Mouse (Mus musculus): ENCODE results near the gene Calu.

Gene Calu

DNA sequence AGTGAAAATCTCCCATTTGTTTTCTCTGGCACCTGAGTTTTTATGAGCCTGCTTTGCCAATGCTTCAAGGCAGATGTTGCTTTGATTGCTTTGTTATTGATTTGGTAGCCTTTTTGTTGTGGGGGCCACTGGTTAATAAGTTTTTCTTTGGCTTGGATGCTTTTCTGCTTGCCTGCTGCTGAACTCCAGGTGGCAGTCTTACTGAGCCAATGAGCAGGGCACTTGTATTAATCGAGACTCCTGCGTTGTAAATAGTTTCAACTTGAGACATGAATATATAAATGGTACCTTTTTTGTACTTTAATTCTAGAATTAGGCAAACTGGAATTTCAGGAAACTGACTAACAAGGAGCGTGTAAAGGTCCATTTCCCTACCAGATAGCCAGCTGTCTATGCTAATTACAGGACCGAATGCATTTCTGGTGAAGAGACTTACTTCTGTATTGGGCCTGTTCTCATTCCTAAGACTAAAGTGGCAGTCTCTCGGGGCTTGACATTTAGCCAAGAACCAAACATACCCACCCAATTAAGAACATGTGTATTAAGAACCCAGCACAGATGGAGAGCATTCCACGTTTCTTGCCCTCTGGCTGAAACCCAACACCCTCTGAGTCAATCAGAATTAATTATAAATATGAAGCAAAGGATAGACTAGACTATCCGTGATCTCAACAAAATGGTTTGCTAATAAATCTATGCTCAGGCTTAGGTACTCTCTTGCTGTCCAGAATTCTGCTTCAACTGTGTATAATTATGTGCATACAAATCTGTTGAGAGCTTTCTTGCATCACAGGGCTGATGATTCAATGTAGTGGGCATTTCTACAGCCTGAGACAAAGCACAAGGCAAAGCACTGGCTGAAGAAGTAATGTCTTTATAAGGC lies 14.6 kb downstream of the Calu start:
- intact Hi-C loops (cut with DNase I): loop anchor here (10.0 kb wide), 1 partner anchor 202 kb away; no protein-coding TSS in a partner anchor

GRCm38 (mm10) chr6:29363129-29363515 lies 15.3 kb downstream of the Calu start:
- intact Hi-C loops (cut with DNase I): loop anchor here (10.0 kb wide), 1 partner anchor 202 kb away; no protein-coding TSS in a partner anchor

GRCm38 (mm10) chr6:29365277-29365676 lies 17.4 kb downstream of the Calu start:
- intact Hi-C loops (cut with DNase I): loop anchor here (10.0 kb wide), 1 partner anchor 200 kb away; no protein-coding TSS in a partner anchor

DNA sequence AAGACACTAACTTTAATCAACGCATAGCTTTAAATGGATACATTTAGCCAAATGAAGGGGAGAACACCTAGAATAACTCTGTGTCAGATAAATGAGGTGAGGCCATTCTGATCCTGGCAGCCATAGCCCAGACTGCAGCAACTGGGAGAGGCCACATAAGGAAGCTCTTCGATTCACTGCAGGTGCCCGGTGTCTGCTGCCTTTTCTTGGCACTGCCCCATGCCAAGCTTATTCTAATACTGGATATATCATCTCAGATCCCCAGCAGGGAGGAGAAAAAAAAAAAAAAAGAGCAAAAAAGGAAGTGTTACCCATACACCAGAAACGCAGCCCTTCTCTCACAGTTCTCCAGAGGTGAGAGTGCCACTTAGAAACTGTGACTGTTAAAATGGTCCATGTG lies 29.5 kb downstream of the Calu start:
- intact Hi-C loops (cut with DNase I): no loop called here

GRCm38 (mm10) chr6:29378678-29379077 lies 30.8 kb downstream of the Calu start:
- intact Hi-C loops (cut with DNase I): no loop called here

DNA sequence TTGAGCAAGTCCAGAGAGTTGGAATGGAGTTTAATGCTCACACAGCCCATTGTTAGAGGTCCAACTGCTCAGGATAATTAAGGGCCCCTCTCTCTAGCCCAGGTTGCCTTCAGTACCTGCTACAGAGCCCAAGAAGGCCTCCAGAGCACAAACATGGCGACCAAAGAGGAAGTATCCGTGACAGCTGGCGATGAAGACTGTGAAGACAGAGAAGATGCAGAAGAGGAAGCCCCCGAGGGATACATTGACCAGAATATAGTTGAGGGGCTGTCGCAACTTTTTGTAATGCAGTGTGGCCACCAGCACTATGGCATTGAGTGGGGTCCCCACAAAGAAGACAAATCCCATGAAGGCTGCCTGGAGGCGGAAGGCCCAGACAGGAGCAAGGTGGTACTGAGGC lies 32.1 kb downstream of the Calu start:
- intact Hi-C loops (cut with DNase I): no loop called here

DNA sequence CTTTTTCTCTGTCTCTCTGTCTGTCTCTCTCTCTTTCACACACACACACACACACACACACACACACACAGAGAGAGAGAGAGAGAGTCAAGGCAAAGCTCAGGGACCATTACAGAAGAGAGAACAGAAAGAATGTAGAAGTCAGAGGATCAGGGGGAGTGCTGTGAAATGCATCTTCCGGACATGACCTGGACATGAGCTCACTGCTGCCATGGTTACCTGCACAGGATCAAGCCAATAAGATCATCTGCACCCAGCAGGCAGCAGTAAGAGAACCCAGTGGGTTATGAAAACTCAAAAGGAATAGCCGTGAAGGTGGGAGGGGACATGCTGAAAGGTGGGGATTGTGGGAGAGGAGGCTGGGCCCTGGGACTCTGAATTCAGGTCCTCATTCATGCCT lies 34.6 kb downstream of the Calu start:
- intact Hi-C loops (cut with DNase I): no loop called here

DNA sequence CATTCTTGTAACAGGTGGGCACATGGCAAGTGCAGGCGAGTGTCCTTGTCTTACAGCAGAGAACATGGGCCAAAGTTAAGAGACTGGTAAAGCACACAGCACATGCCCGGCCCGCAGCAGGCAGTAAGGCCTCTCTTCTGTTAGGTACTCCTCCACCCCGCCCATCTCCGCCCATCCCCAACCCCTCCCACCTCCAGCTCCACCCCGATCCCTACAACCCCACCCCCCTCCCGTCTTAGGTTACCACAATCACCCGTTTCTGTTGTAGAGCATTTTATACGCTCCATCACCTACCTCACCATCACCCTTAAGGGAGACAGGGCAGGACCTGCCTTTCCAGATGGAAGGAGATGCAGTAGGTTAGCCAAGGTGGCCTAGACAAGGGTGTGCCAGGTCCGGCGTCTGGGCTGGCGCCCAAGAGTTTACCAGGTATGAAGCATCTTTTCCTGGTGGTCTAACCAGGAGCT lies 40.2 kb downstream of the Calu start, which contains the start of gene Opn1sw:
Opn1sw (minus strand) TSS at position 417 of the 467 bp plus-strand sequence.
- intact Hi-C loops (cut with DNase I): no loop called here

DNA sequence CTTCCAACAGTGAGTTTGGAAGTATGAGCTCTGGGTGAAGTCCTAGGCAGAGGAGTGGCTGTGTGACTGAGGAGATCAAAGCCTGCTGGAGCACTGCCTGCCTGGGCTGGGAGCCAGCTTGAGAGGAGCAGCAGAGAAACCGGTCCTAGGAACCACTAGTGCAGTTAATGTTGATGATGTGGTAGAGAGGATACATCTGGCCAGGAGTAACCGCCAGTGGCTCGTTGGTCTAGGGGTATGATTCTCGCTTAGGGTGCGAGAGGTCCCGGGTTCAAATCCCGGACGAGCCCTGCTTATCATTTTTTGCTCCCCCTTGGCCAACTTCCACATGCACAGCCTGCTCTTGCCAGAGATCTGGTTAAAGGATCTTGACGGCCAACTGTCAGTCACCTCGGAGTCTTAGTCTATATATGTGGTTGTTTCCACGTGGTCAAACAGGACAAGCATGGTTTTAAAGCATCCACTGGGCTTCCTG lies 40.8 kb downstream of the Calu start:
- intact Hi-C loops (cut with DNase I): no loop called here

DNA sequence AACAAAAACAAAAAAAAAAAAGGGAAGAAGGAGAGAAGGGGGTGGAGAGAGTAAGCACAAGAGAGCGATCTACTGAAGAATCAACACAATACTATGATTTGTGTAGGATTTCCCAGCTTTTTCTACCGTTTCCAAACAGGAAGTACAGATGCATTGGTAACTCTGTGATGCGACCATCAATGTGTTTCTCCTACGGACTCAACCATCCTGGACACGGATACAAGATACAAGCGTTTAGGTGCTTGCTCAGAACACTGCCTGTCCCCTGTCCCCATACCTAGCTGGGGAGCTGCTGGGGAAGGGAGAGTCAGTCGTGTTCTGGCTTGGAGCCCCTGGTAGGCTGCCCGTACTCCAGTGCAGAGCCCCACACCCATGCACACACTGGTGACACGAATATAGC lies 41.6 kb downstream of the Calu start:
- intact Hi-C loops (cut with DNase I): no loop called here

DNA sequence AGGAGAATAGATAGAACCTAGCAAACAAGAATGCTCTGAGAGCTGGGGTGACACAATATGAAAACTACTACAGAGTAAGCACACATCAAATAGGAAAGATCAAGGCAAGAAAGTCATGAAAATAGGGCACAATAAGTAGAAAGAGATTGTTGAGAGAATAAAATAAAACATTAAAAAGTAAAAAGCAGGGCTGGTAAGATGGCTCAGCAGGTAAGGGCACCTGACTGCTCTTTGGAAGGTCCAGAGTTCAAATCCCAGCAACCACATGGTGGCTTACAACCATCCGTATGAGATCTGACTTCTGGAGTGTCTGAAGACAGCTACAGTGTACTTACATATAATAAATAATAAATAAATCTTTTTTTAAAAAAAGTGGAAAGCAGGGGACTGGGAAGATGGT lies 42.6 kb downstream of the Calu start:
- intact Hi-C loops (cut with DNase I): loop anchor here (10.0 kb wide), 1 partner anchor 94 kb away; no protein-coding TSS in a partner anchor

DNA sequence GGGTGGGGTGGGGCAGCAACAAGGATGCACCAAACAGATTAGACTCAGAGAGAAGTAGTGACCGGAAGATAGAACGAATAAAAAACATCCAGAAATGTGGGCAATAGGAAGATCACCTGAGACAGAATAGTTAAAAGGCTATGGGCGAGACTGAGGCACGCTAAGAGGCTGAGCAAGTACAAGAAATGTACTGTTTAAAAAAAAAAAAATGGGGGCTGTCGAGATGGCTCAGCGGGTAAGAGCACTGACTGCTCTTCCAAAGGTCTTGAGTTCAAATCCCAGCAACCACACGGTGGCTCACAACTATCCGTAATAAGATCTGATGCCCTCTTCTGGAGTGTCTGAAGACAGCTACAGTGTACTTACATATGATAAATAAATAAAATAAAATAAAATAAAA lies 43.4 kb downstream of the Calu start:
- intact Hi-C loops (cut with DNase I): loop anchor here (10.0 kb wide), 1 partner anchor 94 kb away; no protein-coding TSS in a partner anchor

DNA sequence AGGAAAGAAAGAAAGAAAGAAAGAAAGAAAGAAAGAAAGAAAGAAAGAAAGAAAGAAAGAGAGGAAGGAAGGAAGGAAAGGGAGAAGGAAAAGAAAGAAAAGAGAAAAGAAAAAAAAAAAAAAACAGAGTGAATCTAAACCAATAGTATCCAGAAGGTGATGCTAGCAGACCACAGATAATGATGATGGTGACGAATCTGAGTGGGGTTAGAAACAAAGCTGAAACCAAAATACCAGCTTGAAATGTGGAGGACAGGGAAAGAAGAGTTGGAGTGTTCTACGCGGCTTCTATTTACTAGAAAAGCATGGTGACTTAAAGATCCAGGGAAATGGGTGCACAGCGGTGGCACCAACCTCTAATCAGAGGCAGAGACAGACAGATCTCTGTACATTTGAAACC lies 43.9 kb downstream of the Calu start:
- intact Hi-C loops (cut with DNase I): loop anchor here (10.0 kb wide), 1 partner anchor 93 kb away; no protein-coding TSS in a partner anchor

DNA sequence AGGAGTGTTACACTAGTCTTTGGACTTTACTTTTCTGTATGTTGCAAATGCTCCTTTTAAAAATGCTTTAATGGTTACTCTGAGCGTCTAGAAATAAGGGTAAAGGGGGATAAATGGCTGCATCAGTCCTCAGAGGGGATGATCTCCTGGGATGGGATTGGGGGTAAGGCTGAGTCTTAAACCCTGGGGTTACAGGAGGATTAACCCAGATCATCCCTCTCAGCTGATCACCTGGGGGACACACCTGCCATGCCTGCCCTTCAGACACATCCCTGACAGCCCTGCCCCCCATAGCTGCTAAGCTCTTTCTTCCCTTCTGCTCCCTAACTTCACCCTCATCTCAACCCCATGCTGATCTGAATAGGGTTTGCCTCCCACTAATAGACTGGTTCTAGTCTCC lies 46.4 kb downstream of the Calu start:
- intact Hi-C loops (cut with DNase I): loop anchor here (10.0 kb wide), 1 partner anchor 91 kb away; no protein-coding TSS in a partner anchor

DNA sequence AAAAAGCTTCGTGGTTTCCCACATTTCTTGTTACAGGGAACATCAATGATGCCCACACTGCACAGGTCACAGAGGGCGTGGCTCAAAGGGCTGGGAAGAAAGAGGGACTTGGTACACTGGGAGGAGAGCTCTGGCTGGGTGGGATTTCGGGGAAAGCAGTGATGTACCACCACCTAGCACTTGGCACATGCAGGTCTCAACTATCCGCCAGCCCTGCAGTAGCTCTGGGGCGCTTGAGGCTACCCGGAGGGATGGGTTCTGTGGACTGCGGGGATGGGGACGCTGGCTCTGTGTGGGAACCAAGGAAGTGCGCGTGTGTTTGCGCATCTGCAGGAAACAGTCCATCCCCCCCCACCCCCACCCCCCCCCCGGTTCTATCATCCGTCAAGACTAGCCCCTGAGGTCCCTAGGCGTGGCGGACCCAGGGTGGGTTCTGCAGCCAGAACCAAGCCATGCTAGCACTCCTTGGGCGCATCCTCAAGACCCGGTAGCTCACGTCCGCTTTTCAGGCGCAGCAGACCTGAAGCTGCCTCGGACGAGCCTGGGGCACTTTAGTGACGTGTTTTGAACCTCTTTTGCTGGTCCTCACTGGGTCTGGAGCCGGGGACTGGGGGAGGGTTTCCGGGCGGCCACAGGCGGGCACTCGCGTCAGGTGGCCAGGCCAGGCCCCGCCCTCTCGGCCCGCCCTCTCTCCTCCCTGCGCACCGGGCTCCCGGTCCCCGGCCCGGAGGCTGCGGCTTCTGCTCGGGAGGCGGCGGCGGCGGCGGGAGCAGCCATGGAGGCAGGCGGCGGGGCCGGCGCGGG lies 48.2 kb downstream of the Calu start, which contains the start of gene Ccdc136:
Ccdc136 (plus strand) TSS at position 400 of the 804 bp plus-strand sequence.
- intact Hi-C loops (cut with DNase I): loop anchor here (10.0 kb wide), 1 partner anchor 89 kb away; no protein-coding TSS in a partner anchor

DNA sequence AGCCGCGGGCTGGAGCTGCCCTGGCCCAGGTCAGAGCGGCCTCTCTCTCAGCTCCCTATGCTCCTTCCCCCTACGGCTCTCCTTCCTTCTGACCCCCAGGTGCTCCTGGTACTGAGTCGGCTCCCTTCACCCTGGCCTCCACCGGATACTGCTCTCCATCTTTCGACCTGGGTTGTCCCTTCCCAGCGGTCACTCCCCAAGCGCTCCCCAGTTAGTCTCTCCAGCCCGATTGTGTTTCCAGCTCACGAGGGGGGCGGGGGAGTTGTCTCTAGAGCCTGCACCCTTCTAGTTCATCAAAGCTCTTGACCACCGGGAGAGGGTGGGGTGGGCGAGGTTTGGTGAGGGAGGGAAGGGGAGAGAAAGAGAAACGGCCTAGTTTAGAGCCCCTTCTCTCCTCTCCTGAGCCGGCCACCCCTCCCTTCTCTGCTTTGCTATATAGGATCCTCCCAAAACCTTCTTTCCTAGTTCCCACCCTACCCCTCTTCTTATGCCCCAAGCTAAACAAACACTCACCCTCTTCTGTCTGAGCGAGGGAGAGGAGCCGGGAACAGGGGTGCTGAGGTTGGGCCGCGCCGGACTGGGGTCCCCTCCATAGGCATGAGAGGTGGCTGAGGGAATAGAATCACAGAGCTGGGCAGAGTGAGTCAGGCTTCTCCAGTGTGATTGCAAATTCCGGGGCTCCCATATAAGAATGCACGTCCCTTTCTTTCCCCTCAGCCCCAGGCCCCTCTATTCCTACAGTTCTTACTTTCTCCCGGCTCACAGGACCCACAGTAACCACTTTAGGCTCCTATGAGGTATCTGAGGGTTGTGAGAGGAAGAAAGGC lies 49.1 kb downstream of the Calu start:
- intact Hi-C loops (cut with DNase I): loop anchor here (10.0 kb wide), 1 partner anchor 88 kb away; no protein-coding TSS in a partner anchor

DNA sequence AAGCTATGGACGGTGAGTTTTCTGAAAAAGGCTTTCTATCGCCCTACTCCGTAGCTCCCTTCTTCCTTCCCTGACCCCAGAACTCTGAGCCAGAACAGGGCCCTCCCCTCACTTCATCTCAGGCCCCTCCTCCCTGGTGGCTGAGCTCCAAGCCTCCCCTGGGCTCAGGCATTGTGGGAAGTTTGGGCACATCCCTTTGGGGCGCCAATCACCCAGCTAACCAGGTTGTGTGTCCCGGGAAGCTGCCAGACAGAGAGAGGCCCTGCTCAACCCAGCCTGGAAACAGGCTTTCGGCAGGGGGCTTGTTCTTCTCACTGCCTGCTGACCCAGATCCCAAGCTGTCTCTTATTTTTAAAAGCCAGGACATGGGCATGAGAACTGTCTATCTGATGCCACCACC lies 49.7 kb downstream of the Calu start:
- intact Hi-C loops (cut with DNase I): loop anchor here (10.0 kb wide), 1 partner anchor 87 kb away; no protein-coding TSS in a partner anchor

DNA sequence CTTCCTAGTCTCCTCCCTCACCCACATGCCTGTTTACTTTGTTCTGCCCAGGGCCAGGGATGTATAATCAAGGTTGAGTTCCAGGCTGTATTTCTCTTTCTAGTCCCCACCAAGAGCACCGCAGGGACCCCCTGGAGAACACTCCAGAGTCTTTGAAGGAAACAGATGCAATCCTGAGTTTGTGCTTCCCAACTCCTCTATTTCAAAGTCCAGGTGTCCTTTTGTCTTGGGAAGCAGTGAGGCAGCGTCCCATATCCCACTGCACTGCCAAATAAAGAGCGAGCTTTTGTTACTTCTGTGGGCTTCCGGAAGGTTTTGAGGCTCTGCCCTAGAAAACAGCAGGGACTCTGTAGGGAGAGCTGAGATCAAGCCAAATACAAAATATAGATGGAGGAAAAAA lies 52.0 kb downstream of the Calu start:
- intact Hi-C loops (cut with DNase I): loop anchor here (10.0 kb wide), 1 partner anchor 85 kb away; no protein-coding TSS in a partner anchor

DNA sequence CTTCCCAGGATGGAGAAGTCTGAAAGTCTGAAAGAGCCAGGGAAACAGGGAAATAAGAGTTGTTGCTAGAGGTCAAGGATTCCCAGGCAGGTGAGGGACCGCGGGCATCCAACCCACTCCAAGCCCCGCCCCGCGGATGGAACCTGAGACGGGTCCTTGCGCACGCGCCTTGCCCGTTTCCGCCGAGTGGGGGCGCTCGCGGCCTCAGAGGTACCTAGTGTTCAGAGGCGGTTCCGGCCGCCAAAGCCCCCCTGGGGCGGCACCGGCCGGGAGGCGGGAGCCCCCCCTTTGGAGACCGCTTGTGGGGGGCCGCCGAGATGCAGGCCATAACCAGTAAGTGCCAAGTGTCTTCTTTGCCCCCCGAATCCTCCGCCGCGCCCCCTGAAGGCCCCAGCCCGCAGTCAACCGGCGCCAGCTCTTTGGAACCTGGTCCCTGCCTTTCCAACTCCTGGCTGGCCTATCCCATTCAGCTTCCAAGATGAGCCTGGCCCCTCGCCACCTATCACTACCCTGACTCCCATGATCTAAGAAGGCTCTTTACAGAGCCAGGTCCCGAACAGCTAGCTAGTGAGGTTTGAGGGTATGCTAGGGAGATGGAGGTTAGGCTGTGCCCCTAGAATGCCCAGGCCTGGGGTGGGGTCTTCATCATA lies 54.9 kb downstream of the Calu start:
- intact Hi-C loops (cut with DNase I): no loop called here

GRCm38 (mm10) chr6:29406412-29406811 lies 58.5 kb downstream of the Calu start:
- intact Hi-C loops (cut with DNase I): no loop called here

Data from adrenal gland (tissue).